Mouse (Mus musculus): Measurements from ENCODE around the gene Elp5. TPM values are rescaled to one million over a fixed set of nuclear protein-coding genes. Genes with fewer than 3 reads are reported as not detected.
"Not testable (repeated sequence)": the region's sequence is repeated elsewhere in the genome, so short reads cannot be mapped to it uniquely, and the experiment has no call there.

The Elp5 gene
- total RNA-seq, 1 experiment from 2014 or later = 47.0 TPM

- ATAC-seq (replicated peaks; ENCODE audit: low read depth, poor library complexity, severe bottlenecking) = no peak
These were observed 43.8 kb downstream of the Elp5 start for GRCm38 (mm10) chr11:69938401-69938979.

GRCm38 (mm10) chr11:69937834-69938233 is 44.5 kb downstream of the Elp5 start:
- no peak for ATAC-seq (replicated peaks; ENCODE audit: low read depth, poor library complexity, severe bottlenecking)

- no peak for ATAC-seq (replicated peaks; ENCODE audit: low read depth, poor library complexity, severe bottlenecking)
These were observed 44.9 kb downstream of the Elp5 start for GRCm38 (mm10) chr11:69937385-69937784.

GRCm38 (mm10) chr11:69936714-69937347 is 45.5 kb downstream of the Elp5 start:
- ATAC-seq (replicated peaks; ENCODE audit: low read depth, poor library complexity, severe bottlenecking) = no peak

GRCm38 (mm10) chr11:69936156-69936555 is 46.2 kb downstream of the Elp5 start:
- no peak for ATAC-seq (replicated peaks; ENCODE audit: low read depth, poor library complexity, severe bottlenecking)

GRCm38 (mm10) chr11:69935137-69935879 is 47.0 kb downstream of the Elp5 start, which contains the start of gene Ybx2:
Ybx2 (plus strand) TSS chr11:69935796.
- peak; percentile 29 for ATAC-seq (replicated peaks; ENCODE audit: low read depth, poor library complexity, severe bottlenecking)

- ATAC-seq (replicated peaks; ENCODE audit: low read depth, poor library complexity, severe bottlenecking) = no peak
These were observed 47.6 kb downstream of the Elp5 start for GRCm38 (mm10) chr11:69934681-69935080.

GRCm38 (mm10) chr11:69934169-69934568 is 48.1 kb downstream of the Elp5 start:
- ATAC-seq (replicated peaks; ENCODE audit: low read depth, poor library complexity, severe bottlenecking) = peak; percentile 61

GRCm38 (mm10) chr11:69933066-69933465 is 49.3 kb downstream of the Elp5 start:
- no peak for ATAC-seq (replicated peaks; ENCODE audit: low read depth, poor library complexity, severe bottlenecking)

GRCm38 (mm10) chr11:69932254-69932653 is 50.1 kb downstream of the Elp5 start:
- no peak for ATAC-seq (replicated peaks; ENCODE audit: low read depth, poor library complexity, severe bottlenecking)

GRCm38 (mm10) chr11:69931769-69932168 is 50.5 kb downstream of the Elp5 start:
- ATAC-seq (replicated peaks; ENCODE audit: low read depth, poor library complexity, severe bottlenecking) = no peak

- ATAC-seq (replicated peaks; ENCODE audit: low read depth, poor library complexity, severe bottlenecking) = peak; percentile 83
These were observed 51.3 kb downstream of the Elp5 start for GRCm38 (mm10) chr11:69930967-69931537.

- ATAC-seq (replicated peaks; ENCODE audit: low read depth, poor library complexity, severe bottlenecking) = not testable (repeated sequence)
These were observed 52.1 kb downstream of the Elp5 start for GRCm38 (mm10) chr11:69930176-69930575.

GRCm38 (mm10) chr11:69929712-69930111 is 52.6 kb downstream of the Elp5 start:
- ATAC-seq (replicated peaks; ENCODE audit: low read depth, poor library complexity, severe bottlenecking) = no peak

GRCm38 (mm10) chr11:69927501-69927900 is 54.8 kb downstream of the Elp5 start:
- ATAC-seq (replicated peaks; ENCODE audit: low read depth, poor library complexity, severe bottlenecking) = no peak

GRCm38 (mm10) chr11:69922796-69923195 is 59.5 kb downstream of the Elp5 start:
- no peak for ATAC-seq (replicated peaks; ENCODE audit: low read depth, poor library complexity, severe bottlenecking)

GRCm38 (mm10) chr11:69922012-69922756 is 60.1 kb downstream of the Elp5 start:
- no peak for ATAC-seq (replicated peaks; ENCODE audit: low read depth, poor library complexity, severe bottlenecking)

GRCm38 (mm10) chr11:69921114-69922011 is 61.0 kb downstream of the Elp5 start, which contains the start of gene Eif5a:
Eif5a (minus strand) TSS chr11:69921958.
- ATAC-seq (replicated peaks; ENCODE audit: low read depth, poor library complexity, severe bottlenecking) = peak; percentile 83

Measured in common myeloid progenitor, adult 5-6 weeks (primary cell).